Mouse (Mus musculus): ENCODE data around the gene Psmd3. TPM values are rescaled to one million over a fixed set of nuclear protein-coding genes. Genes with fewer than 3 reads are reported as not detected.

Psmd3 gene
- 62.1 and 63.2 TPM in 2 replicates for polyA plus RNA-seq (2012; rRNA removed)

DNA sequence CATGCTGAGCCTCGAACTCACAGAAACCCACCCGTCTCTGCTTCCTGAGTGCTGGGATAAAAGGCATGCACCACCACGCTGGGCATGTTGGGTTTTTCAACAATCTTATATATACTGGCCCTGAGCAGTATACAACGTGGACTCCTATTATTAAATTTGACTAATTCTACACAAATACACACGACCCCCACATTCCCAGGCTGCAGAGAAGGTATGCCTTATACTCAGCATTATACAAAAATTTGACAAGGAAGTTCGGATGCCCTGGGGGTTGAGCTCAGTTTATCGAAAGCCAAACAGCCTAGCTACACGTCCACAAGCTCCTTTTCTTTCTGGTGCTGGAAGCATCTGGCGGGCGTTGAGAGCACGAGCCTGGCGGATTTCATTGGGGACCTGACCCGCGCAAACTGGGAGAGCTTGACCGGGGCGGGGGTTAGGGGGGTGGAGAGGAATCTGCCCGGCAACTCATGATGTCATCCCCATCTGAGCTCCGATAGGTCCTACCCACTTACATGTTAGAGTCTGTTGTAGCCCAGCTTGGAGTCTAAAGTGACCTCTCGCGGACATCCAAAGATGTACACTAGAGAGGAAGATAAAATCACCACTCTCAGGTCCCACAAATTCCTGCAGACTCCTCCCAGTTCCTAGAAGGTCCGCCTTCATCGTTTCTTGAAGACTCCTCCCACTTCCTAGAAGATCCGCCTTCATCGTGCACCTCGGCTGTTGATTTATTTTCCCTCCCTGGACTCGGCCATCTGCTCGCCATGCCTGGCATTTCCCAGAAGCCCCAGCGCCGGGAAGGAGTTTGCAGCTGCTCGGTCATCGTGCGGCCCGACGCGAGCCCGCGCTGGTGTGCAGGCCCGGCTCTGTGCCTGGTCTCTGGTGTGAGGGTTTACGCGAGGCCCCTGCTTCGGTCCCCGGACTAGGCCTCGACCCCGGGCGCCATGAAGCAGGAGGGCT lies at the start of gene Psmd3:
TSS of gene Psmd3 (plus strand) at position 769 of the 960 bp plus-strand sequence.

DNA sequence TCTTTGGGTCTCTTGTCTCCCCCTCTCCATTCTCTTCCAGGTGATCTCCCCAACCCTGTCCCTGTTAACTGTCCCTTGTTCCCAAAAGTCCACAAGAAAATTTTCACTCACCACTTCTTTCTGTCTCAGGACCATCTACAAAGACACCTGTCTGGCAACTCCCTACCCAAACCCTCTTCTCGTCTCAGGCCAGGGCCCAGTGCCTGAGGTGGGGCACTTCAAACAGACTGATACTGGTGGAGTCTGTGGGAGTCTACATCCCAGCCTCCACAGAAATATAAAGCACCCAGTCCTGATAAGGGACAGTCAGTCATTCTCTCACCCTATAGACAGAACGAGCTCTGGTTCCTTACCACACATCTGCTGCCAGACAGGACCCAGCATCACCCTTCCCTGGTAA lies 35.9 kb upstream of the Psmd3 start, which contains the start of gene Gsdma2:
TSS of gene Gsdma2 (plus strand) at position 301 of the 400 bp plus-strand sequence.

DNA sequence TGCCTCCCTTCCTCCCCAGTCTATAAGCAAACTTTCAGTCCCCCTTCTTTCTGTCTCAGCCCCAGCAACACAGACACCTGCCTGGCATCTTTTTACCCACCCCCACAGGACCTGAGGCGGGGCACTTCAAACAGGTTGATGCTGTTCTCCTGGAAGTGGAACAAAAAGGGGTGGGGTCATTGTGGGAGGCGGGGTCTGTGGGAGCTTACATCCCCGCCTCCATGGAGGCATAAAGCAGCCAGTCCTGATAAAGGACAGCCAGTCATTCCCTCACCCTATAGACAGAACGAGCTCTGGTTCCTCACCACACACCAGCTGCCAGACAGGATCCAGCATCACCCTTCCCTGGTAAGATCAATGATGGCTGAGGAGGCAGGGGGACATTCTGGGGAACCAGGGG lies 18.3 kb upstream of the Psmd3 start, which contains the start of gene Gsdma:
TSS of gene Gsdma (plus strand) at position 261 of the 400 bp plus-strand sequence.

DNA sequence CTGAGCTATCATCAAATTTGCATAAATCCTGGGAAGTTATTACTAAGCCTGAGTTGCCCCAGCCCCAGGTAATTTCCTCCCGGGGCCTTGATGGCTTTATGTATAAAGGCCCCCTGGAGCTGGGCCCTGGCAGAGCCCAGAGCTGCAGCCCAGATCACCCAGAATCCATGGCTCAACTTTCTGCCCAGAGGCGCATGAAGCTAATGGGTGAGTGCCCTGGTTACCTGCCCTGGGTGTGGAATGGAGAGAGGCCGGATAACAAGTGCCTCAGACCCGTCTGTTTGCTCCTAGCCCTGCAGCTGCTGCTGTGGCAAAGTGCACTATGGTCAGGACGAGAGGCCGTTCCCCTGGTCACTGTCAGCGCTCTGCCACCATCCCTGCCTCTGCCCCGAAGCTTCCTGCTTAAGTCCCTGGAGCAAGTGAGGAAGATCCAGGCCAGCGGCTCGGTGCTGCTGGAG lies 18.9 kb downstream of the Psmd3 start, which contains the start of gene Csf3:
TSS of gene Csf3 (plus strand) at position 51 of the 458 bp plus-strand sequence.

DNA sequence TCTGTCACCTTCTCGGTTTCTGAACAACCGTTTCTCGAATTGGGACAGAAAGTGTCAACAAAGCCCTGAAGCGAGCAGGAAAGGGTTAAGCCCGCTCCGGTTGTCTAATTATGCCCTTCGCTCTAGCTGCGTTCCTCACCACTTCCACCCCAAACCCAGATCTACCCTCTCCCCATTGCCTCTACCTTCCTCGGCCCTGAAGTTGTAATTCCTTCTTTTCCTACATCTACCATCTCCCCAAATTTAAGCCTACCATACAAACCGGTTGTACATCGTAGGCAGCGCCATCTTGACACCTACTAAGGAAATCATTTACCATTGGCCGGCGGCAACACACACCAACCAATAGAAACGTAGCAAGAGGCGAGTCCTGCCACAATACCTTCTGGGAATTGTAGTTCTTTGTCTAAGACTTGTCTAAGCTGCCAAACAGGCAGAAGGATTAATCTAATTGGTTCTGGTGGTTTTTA lies 46.8 kb downstream of the Psmd3 start, which contains the start of gene Med24:
TSS of gene Med24 (minus strand) at position 317 of the 470 bp plus-strand sequence.

DNA sequence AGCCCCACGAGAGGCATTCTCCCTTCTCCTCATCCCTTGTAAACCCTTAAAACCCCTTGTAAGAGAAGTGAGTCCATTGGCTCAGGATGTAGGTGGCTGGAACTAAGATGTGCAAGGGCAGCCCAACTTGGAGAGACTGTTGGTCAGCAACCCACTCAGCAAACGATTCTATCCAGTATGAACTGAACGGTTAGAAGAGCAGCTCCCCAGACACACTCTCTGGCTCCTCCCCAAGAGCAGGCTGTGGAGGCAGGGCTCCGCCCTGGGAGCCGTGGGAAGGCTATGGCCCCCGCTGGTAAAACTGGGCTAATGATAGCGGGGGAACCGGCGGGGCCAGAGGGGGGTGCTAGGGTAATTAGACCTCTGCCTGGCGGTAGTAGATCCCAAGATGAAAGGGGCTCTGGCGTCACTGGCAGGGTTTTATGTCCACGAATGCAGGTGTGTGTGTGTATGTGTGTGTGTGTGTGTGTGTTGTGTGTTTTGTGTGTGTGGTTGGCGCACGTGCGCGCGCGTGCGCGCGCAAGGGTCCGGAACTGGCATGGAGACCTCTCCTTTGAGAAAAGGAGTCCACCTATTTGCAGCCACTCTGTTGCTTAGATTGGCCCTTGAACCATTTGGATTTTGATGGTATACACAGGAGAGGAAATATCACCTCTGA lies 58.2 kb downstream of the Psmd3 start, which contains the start of gene Thra:
TSS of gene Thra (plus strand) at position 246 of the 658 bp plus-strand sequence.

Other genes starting within 250 kb of the Psmd3 start
- 47.0 and 54.6 TPM in 2 replicates for gene Mien1, start 243.6 kb upstream of the Psmd3 start, polyA plus RNA-seq (2012; rRNA removed)
- gene Grb7, start 236.2 kb upstream of the Psmd3 start, polyA plus RNA-seq (2012; rRNA removed) = 55.0 and 55.3 TPM in 2 replicates
- gene Ikzf3, start 136.5 kb upstream of the Psmd3 start, polyA plus RNA-seq (2012; rRNA removed) = 1.1 TPM in 2 replicates
- gene Zpbp2, start 131.5 kb upstream of the Psmd3 start, polyA plus RNA-seq (2012; rRNA removed) = 0.30 and 0.43 TPM in 2 replicates
- gene Ormdl3, start 95.2 kb upstream of the Psmd3 start, polyA plus RNA-seq (2012; rRNA removed) = 27.8 and 29.1 TPM in 2 replicates
- gene Lrrc3c, start 84.3 kb upstream of the Psmd3 start, polyA plus RNA-seq (2012; rRNA removed) = not detected in 2 replicates
- 0.07 and 0.10 TPM in 2 replicates for gene Gm12355, start 56.9 kb upstream of the Psmd3 start, polyA plus RNA-seq (2012; rRNA removed)
- gene Gsdma3, start 56.2 kb upstream of the Psmd3 start, polyA plus RNA-seq (2012; rRNA removed) = not detected in 2 replicates
- gene Gsdma2, start 35.8 kb upstream of the Psmd3 start, polyA plus RNA-seq (2012; rRNA removed) = not detected in 2 replicates
- gene Gsdma, start 18.2 kb upstream of the Psmd3 start, polyA plus RNA-seq (2012; rRNA removed) = not detected in 2 replicates
- gene Csf3, start 18.7 kb downstream of the Psmd3 start, polyA plus RNA-seq (2012; rRNA removed) = not detected in 2 replicates
- gene Med24, start 46.9 kb downstream of the Psmd3 start, polyA plus RNA-seq (2012; rRNA removed) = 17.2 and 18.6 TPM in 2 replicates
- gene Thra, start 58.1 kb downstream of the Psmd3 start, polyA plus RNA-seq (2012; rRNA removed) = 11.4 and 13.3 TPM in 2 replicates
- 0.97 and 1.4 TPM in 2 replicates for gene Nr1d1, start 92.8 kb downstream of the Psmd3 start, polyA plus RNA-seq (2012; rRNA removed)
- gene Msl1, start 113.0 kb downstream of the Psmd3 start, polyA plus RNA-seq (2012; rRNA removed) = 16.2 and 18.9 TPM in 2 replicates
- gene Casc3, start 122.4 kb downstream of the Psmd3 start, polyA plus RNA-seq (2012; rRNA removed) = 9.3 and 11.4 TPM in 2 replicates
- gene Rapgefl1, start 154.2 kb downstream of the Psmd3 start, polyA plus RNA-seq (2012; rRNA removed) = 0.62 and 0.85 TPM in 2 replicates
- gene Wipf2, start 181.1 kb downstream of the Psmd3 start, polyA plus RNA-seq (2012; rRNA removed) = 1.7 and 2.3 TPM in 2 replicates
- 13.2 and 13.4 TPM in 2 replicates for gene Cdc6, start 225.2 kb downstream of the Psmd3 start, polyA plus RNA-seq (2012; rRNA removed)
- gene Rara, start 245.3 kb downstream of the Psmd3 start, polyA plus RNA-seq (2012; rRNA removed) = 3.5 and 4.5 TPM in 2 replicates

All from liver, embryonic 18 days (tissue).